Comparison of ENCODE assay signal across 21 mouse cellular contexts in genomic region chr10:9608854-9609253, GRCm38 (mm10).
"Had no signal": no experiment of that assay in that cellular context is flagged by ENCODE, and none has a peak within 500 bp of the region (broad histone marks: within the 10 kb centered on the region; RNA-seq: fewer than 3 reads in every experiment).

No protein-coding gene starts in this region.

- H3K9ac ChIP-seq: liver, embryonic 13.5 days; liver, embryonic 15.5 days; liver, postnatal 0 days; lung, embryonic 15.5 days; midbrain, embryonic 13.5 days; midbrain, embryonic 15.5 days; neural tube, embryonic 13.5 days; neural tube, embryonic 15.5 days had no signal

- DNase-seq: liver, embryonic 13.5 days; liver, postnatal 0 days; lung, postnatal 14 days; retina, postnatal 1 day; right cerebral cortex, adult 18-20 months; right cerebral cortex, postnatal 25 days; right cerebral cortex, postnatal 4 days; spleen, adult 18-20 months; thymus, adult 18-20 months; thymus, postnatal 14 days; thymus, postnatal 36 days had no signal

- H3K4me3 ChIP-seq: liver, embryonic 13.5 days; liver, embryonic 15.5 days; lung, embryonic 15.5 days; midbrain, embryonic 10.5 days; midbrain, embryonic 13.5 days; midbrain, embryonic 15.5 days; myocyte; neural tube, embryonic 13.5 days; neural tube, embryonic 15.5 days had no signal

- H3K4me1 ChIP-seq: liver, embryonic 13.5 days; liver, embryonic 15.5 days; midbrain, embryonic 10.5 days; neural tube, embryonic 13.5 days; neural tube, embryonic 15.5 days had no signal

- H3K36me3 ChIP-seq: liver, embryonic 13.5 days; liver, embryonic 15.5 days; lung, embryonic 15.5 days; midbrain, embryonic 10.5 days; midbrain, embryonic 13.5 days; midbrain, embryonic 15.5 days; neural tube, embryonic 13.5 days; neural tube, embryonic 15.5 days had no signal

- ATAC-seq: liver, postnatal 0 days; midbrain, embryonic 13.5 days; midbrain, embryonic 15.5 days had no signal

- H3K4me2 ChIP-seq: liver, embryonic 11.5 days; liver, embryonic 13.5 days; liver, embryonic 15.5 days; lung, embryonic 15.5 days; midbrain, embryonic 13.5 days; midbrain, embryonic 15.5 days; neural tube, embryonic 13.5 days; neural tube, embryonic 15.5 days had no signal

- H3K9me3 ChIP-seq: liver, embryonic 13.5 days; liver, embryonic 15.5 days; lung, embryonic 15.5 days; midbrain, embryonic 10.5 days; midbrain, embryonic 13.5 days; midbrain, embryonic 15.5 days; neural tube, embryonic 13.5 days; neural tube, embryonic 15.5 days had no signal

- H3K27me3 ChIP-seq: liver, embryonic 13.5 days; liver, embryonic 15.5 days; lung, embryonic 15.5 days; midbrain, embryonic 13.5 days; midbrain, embryonic 15.5 days; neural tube, embryonic 13.5 days; neural tube, embryonic 15.5 days had no signal

- H3K27ac ChIP-seq: liver, embryonic 13.5 days; liver, embryonic 15.5 days; lung, embryonic 15.5 days; macrophage; midbrain, embryonic 10.5 days; midbrain, embryonic 13.5 days; midbrain, embryonic 15.5 days; neural tube, embryonic 13.5 days; neural tube, embryonic 15.5 days had no signal
